In genomic region chr4:149586783-149587595, GRCm38 (mm10) we compare ENCODE assay signal across 8 mouse cellular contexts. TPM values are rescaled to one million over a fixed set of nuclear protein-coding genes. Genes with fewer than 3 reads are reported as not detected.
DNase-seq lines count a peak whose midpoint lies in the region; ATAC-seq lines count a peak whose summit lies in the region.

No protein-coding gene starts in this region.

- H3K27me3 ChIP-seq in heart, embryonic 15.5 days, result peaks cover 49% of the 10 kb centered on the region
- peaks cover 55% of the 10 kb centered on the region for H3K27me3 ChIP-seq in midbrain, embryonic 10.5 days (ENCODE audit: low read depth, poor library complexity, severe bottlenecking)

- no peaks in the 10 kb centered on the region for H3K9me3 ChIP-seq in heart, embryonic 15.5 days (replicated peaks)
- H3K9me3 ChIP-seq in midbrain, embryonic 10.5 days (replicated peaks), result no peaks in the 10 kb centered on the region

- H3K4me1 ChIP-seq in heart, embryonic 15.5 days (replicated peaks), result peaks cover 16% of the 10 kb centered on the region
- peaks cover 37% of the 10 kb centered on the region for H3K4me1 ChIP-seq in midbrain, embryonic 10.5 days

- H3K4me2 ChIP-seq in heart, embryonic 15.5 days, result peak overlapping the region; percentile 95

- WGBS in heart, embryonic 15.5 days, result under 1% methylated on average over 72 of the region's 72 CpGs
- WGBS in midbrain, embryonic 10.5 days, result under 1% methylated on average over 72 of the region's 72 CpGs

- peak; percentile 38 for ATAC-seq in heart, embryonic 15.5 days (replicated peaks; ENCODE audit: insufficient number of reproducible peaks, insufficient read depth, low FRiP score, low read depth)

- peak overlapping the region; percentile 74 for H3K9ac ChIP-seq in heart, embryonic 15.5 days

- H3K36me3 ChIP-seq in heart, embryonic 15.5 days, result no peaks in the 10 kb centered on the region
- 0 out of 2 replicates have a peak, but pooled peaks cover 6% of the 10 kb centered on the region for H3K36me3 ChIP-seq in midbrain, embryonic 10.5 days

- peak overlapping the region; percentile 49; the same call in 1 of the 2 replicates for H3K27ac ChIP-seq in heart, embryonic 15.5 days
- H3K27ac ChIP-seq in midbrain, embryonic 10.5 days (replicated peaks), result peak overlapping the region; percentile 94

- H3K4me3 ChIP-seq in heart, embryonic 15.5 days, result peak overlapping the region; percentile 64
- H3K4me3 ChIP-seq in midbrain, embryonic 10.5 days, result peak overlapping the region; percentile 96

- peak; percentile 32 to 56 for DNase-seq in layer of hippocampus, adult 18-20 months (ENCODE audit: low spot score in 2 of 2)
- DNase-seq in layer of hippocampus, adult 9-10 months (ENCODE audit: low spot score), result no peak
- DNase-seq in Muller cell, postnatal 12 days (ENCODE audit: inconsistent ontology term), result peak; percentile 49
- peak; percentile 75 for DNase-seq in cerebellum, postnatal 36 days
- peak; percentile 51 to 66 for DNase-seq in kidney, postnatal 4 days
- peak; percentile 67 for DNase-seq in midbrain, embryonic 10.5 days (ENCODE audit: low spot score)
- no peak for DNase-seq in thymus, postnatal 10 days (ENCODE audit: low spot score in 2 of 2)

RNA-seq across cellular contexts. Expression of gene Clstn1, which starts 0.7 kb away (rescaled TPM):
- 100 to 1,000 TPM; 839 to 867 TPM for total RNA-seq in layer of hippocampus, adult 18-20 months (2021)
- 21.3 and 32.1 TPM in 2 replicates for polyA plus RNA-seq in heart, embryonic 15.5 days (2015; fragmentation: Nextera tagmentation; extraction: Ambion mirVana)
- 17.5 and 29.8 TPM in 2 replicates for polyA plus RNA-seq in midbrain, embryonic 10.5 days (2016; fragmentation: Nextera tagmentation; extraction: Ambion mirVana)

Comparison
In these comparisons a context has a peak if more than half of its experiments do, and no peak if none do; other contexts are left out.
1. DNase-seq: peak in layer of hippocampus, adult 18-20 months (2 of 2), Muller cell, postnatal 12 days (single experiment), cerebellum, postnatal 36 days (2 of 2), kidney, postnatal 4 days (2 of 2) and midbrain, embryonic 10.5 days (single experiment); none in layer of hippocampus, adult 9-10 months (single experiment) and thymus, postnatal 10 days (0 of 2).